Mouse (Mus musculus) thymus, postnatal 25 days (tissue): ENCODE measurements around the gene Rad54l2.

Experiments used
- DNase-seq: peaks from one replicate; pipeline ENCODE4 v3.0.0; 2022

The Rad54l2 gene

DNA sequence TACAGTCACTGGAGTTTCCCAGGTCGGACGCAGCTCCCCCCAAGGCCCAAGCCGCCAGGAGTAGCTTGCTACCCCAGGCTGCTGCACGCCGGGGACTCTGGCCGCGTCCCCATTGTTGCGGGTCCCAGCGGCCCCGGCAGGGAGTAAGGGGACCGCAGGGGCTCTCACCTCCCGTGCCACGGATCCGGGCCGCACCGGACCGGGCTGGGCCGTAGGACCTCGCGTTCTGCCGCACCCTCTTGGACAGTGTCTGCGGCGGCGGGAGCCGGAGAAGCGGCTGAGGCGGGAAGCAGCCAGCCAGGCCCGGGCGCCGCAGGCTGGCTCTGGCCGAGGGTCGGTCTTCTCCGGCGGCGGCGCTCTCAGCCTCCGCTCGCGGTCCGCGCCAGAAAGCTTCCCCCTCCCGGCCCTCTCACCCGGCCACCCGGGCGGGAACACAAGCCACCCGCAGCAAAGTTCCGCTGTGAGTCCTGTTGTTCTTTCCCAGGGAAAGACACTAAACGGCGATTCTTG lies at the start of gene Rad54l2:
Rad54l2 (minus strand) TSS at position 383 of the 510 bp plus-strand sequence.
- peak; percentile 86 for DNase-seq

DNA sequence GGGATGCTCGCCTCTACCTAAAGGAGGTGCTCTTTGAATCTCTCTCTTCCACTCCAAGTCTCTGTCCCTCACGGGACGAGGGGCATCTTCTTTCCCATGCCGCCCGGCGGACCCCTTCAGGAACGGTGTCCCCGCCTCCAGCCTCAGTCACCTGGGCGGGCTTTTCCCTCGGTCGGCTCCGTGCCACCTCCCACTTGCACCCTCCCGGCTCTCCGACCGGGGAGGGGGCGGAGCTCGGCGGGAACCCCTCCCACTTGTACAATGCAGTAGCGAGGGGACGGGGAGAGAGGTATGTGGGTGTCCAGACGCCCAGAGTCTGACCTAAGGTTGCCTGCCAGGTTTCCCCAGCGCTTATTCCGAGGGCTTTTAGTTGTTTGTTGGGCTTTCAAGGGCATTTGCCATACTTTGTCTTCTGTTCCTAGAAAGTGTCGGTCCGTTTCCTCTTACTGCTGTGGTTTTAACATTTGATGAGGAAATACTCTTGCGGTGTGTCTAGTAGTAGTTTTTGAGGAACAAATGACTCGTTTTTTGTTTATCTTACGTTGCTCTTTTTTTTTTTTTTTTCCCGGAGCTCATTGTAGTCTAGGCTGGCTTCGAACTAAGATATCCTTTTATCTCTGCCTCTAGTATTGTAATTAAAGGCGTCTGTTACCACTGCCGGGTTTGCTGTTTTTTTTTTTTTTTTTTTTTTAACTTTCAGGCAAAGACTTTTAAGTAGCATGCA lies 33.5 kb upstream of the Rad54l2 start:
- DNase-seq = peak; percentile 89

DNA sequence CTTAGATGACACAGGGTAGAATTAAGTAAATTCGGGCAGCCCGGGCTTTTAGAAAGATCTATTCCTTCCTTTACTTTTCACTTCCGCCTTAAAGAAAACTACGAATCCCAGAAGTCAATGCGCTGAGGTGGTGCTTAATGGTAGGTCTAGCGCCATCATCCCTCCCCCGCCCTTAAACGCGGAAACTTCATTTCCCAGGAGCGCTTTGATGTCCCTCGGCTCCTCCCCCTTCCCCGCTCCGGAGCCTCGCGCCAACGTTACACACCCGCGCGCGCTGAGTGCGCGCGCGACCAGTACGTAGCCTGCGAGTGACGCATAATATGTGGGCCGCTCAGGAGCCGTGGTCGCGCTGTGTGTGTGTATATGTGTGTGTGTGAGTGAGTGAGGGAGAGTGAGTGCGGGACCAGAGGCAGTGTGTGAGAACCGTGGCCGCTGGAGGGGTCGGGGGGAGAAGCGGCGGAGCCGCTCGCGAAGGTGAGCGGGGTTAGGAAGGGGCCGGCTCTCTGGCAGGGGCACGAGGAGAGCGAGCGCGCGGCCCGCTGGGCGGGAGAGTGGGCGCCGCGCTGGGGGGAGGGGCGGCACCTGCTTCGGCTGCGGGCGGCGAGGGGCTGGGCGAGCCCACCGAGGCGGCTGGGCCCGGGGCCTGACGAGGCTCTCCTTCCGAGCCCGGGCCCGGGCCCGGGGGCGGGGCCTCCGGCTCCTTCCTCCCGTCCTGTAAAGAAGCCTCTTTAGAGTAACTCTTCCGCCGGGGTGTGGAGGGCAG lies 32.8 kb upstream of the Rad54l2 start, which contains the start of gene Dcaf1:
Dcaf1 (plus strand) TSS at position 257 of the 763 bp plus-strand sequence.
- DNase-seq = peak; percentile 95

DNA sequence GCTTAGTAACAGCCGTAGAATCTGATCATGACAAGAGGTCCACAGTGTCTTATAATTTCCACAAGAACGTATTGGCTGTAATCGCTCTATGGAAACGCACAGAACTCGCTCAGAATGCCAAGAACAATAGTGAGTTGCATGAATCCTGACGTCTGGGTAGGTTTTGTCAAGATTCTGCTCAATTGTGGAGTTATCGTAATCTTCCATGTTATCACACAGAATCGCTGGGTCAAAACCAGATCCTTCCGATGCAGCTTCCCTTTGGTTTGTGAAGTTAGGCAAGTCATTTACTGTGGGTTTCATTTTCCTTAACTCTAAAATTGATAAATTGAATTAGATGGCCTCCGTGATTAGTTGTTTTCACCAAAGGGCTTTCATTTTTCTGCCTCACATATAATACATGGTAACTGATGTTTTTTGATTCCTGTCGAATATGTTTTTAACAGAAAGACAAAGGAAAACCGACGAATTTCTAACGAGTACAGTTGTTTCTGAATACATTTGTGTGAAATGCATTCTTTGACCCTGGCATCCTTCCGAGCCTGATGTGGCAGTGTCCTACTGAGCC lies 32.1 kb upstream of the Rad54l2 start:
- peak; percentile 14 for DNase-seq

DNA sequence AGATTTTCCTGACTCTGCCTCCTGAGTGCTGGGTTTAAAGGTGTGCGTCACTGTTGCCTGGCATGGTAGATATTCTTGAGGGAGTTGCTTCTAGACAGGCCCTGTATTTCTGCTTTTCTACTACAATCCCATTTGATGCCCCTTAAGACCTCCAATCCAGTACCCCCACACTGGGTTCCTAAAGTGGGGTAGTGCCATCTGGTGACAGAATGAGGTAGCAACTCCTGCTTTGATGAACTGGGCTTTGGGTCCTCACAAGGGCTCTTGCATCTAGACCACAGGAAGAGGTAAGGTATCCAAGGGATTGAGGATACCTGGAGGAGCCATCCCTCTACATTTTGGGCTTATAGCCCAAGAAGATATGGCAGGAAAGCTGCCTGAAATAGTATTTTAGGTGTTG lies 30.2 kb upstream of the Rad54l2 start:
- DNase-seq = peak; percentile 53

DNA sequence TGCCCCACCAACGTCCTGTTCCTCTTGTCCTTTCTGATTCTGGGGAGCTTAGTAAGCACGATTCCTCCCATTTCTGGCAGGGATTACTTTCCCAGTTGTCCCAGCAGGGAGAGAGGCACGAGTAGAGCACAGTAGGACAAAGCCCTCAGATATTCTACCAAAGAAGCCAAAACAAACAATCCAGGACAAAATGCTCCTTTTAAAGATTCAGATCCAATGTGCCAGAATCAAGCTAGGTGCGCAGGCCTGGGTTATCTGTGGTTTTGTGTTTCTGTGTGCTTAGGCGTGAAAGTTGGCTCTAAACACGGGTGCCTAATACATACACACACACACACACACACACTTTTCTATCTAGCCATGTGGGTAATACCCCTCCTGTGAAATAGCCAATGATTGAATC lies 29.2 kb upstream of the Rad54l2 start:
- DNase-seq = no peak

DNA sequence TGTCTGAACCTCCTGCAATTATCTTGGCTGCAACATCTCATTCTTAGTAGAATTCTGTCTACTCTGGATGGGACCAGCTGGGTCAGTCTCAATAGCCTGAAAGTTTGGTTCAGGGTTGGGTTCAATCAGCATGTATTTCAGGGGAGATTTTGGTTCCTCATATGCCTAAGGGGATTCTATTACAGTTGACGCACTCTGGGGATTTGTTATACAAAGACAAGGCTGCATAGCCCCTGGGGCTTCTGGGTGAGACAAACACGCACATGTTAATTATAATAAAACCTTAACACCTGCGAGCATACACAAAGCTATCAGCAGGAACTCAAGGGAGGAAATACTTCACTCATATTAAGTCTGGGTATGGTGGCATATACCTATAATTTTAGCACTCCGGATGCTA lies 17.5 kb upstream of the Rad54l2 start:
- no peak for DNase-seq

DNA sequence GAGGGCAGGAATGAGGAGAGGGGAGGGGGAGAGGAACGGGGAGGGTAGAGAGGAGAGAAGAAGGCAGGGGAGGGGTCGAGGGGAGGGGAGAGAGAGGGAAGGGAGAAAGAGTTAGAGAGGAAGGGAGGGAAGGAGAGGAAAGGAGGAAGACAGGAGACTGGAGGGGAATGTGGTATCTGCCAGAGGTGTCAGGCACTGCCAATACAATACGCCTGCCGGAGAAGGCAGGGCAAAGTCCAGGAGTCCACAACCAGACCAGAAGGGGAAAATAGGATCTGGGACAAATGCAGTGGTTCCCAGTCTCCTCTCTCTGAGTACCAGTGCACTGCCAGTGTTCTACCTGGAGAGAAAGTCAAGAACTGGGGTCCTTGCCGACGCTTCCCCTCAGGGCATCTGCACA lies 1.8 kb upstream of the Rad54l2 start:
- no peak for DNase-seq

DNA sequence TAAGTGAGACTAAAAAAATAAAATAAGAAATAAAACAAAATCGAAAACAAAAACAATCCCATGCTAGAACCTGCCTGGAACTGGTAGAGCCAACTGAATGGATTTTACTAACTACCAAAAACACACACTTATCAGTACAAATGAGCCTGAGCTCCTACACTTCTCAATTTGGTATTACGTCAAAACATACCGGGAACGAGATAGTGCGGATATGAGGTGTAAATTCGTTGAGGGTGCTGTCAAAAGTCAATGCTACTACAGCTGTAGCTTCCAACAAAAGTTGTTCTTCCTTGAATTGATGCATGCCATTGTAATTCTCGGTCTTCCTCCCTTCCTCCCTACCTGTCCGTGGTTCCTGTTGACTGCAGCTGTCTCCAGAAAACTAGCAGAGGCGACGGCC lies 369 bp upstream of the Rad54l2 start:
- no peak for DNase-seq

DNA sequence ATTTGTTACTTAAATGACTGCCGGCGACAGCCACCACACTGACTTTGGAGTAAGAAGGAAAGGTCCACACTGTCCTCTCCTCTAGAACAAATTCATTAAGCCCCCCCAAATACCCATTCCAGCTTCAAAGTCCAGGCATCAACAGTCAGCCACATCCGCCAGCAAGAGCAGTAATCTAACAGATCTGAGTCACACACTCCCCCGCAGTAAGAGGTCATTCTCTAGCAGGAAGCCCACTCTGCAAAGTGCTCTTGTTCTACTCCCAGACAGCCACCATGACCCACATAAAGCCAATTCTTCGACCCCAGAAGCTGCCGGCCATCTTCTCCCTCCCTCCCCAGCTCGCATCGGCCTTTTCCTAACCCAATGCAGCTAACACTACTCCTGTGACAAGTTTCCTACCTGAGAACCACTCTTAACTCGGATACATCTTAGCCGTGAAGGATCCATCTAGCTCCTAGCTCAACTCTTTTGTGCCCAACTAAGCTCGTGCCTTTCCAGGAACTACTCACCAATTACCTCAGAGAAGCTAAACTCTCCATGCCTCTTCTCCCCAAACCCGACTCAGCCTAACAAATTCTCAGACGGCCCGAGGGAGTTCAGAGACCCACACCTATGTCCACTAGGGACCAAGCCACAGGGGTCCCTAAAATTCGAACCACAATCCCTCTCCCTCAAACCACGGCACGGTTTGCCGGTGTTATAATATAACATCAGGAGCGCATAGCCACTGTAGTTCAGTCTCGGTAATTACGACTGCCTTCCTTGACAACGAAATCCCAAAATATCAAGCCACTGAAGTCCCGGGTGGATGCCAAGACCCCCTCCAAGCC lies 799 bp downstream of the Rad54l2 start:
- peak; percentile 4 for DNase-seq

DNA sequence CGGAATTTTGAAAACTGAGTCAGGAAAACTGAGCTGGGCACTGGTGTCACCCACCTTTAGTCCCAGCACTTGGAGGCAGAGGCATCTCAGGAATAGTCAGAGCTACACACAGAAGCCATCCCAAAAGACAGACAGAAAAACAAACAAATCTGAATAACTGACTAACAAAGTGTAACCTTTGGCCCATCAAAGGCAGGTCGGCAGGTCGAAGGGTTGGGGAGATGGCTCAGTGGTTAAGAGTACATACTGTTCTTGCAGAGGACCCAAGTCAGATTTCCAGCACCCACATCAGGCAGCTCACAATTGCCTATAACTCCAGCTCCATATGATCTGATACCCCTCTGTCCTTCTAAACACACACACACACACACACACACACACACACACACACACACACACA lies 3.8 kb downstream of the Rad54l2 start:
- DNase-seq = no peak

DNA sequence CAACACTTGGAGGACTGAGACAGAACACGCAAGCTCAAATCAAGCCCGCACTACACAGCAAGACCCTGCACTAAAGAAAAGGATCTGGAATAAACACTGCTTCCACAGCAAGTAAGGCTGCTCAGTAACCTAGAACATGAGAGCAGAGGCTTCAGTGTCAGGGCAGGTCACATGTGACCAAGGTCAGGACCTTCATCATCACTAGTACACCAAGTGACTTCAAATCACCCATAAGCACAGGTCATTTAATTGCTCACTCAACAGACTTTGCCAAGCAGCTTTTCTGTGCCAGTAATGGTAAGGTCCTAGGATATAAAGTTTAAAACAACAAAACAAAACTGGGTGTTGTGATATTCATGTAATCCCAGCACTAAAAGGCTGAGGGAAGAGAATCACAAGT lies 5.4 kb downstream of the Rad54l2 start:
- DNase-seq = no peak

DNA sequence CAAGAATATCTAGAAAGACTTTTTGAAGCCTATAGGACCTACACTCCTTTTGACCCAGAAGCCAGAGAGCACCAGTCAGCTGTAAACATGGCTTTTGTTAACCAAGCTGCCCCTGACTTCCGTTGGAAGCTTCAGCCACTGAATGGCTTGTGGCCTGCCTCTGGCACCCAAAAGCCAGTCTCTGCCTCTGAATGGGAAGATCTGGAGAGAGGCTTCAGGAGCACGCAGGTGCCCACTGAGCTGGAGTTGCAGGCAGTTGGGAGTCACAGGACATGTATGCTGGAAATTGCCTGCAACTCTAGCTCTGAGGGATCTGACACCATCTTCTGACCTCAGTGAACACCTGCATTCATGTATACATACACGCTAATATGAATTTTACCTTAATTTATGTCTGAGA lies 8.9 kb downstream of the Rad54l2 start:
- DNase-seq = no peak

DNA sequence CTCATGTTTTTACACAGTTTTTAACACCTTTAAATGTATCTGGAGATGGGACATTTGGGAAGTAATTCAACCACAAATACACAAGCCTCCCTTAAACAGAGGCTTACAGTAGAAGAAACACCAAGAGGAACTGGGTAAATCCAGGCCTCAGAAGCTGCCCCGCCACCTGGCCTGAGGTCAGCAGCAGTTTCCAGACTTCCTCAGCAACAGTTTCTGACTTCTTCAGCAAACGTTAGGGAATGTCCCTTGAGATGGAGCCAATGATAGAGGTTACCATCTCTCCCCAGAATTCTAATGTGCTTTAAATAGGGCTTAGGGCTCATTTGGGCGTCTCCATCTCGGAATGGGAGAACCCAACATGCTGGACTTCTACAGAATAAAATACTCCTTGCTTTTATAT lies 10.7 kb downstream of the Rad54l2 start:
- DNase-seq = no peak

DNA sequence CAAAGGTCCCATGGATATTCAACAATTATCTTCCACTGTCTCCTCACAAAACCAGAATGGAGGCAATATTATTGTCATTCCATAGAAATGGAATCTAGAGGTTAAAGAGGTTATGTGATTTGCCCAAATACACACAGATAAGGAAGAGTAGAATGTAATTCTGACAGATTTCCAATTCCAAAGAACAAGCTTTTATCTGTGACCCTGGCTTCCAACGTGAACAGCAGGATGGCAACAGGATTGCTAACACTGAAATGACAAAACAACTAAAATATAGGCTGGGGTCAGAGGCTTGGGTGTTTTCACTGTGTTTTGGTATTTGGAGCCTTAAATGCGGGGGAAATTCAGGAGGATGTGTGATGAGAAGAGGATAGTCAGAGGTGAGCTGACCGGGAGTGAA lies 11.6 kb downstream of the Rad54l2 start:
- no peak for DNase-seq

DNA sequence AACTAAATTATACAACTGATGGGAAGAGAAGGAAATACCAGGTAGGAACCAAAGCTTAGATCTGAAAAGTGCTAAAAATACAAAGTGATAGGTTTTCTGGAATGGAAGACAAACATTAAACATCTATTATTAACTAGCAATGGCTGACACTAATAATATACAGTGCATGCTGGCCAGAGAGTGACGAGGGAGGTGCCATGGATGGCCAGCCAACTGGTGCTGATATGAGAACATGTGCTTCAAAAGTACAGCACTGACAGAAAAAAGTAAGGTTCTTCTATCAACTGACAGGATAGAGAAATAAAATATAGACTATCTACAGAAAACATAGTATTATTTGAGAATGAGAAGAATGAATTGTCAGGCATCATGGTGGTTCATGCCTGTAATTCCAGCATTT lies 12.9 kb downstream of the Rad54l2 start:
- DNase-seq = no peak

DNA sequence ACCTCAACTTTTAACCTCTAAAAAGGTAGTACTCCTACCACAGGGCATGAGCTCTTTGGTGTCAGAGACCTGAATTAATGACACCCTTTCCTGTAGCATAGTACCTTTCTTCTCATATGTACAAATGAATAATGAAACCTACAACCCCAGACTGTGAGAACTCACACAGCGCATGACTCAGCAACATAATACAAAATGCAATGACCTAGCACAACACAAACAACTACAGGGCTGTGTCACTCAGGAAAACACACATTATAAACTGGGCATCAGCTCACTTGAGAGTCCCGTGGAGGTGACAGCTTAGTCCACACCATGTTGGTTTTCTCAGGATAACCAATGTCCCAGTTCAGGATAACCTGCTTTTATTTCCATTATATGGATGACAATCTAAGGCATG lies 17.2 kb downstream of the Rad54l2 start:
- no peak for DNase-seq

DNA sequence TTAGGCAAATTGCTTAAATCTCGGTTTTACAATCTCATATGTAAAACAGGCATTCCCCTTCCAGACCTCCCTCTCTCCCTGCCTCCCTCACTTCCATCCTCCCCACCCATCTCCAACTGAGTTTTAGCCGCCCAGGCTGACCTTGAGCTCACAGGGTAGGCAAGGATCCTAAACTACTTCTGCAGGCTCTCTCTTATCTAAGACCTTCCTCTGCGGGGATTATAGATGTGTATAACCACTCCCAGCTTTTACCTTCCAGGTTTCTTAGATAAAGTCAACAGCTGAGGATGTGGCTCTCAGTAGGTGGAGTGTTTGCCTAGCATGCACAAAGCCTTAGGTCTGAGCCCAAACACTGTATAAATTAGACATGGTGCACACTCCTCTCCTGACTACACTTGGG lies 18.8 kb downstream of the Rad54l2 start:
- no peak for DNase-seq

DNA sequence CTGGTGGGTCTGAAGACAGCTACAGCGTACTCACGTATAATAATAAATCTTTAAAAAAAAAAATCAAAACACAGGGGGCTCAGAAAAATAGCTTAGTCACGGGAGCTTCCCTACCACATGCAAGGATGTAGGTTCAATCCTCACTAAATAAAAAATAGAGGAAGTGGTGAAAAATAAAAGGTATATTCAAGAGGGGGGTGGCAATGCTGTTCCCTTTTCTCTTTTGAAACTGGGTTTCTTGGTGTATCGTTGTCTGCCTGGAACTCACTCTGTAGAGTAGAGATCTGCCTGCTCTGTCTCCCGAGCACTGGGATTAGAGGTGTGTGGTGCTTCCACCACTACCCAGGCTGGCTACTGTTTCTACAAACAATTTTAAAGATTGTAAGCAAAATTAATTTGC lies 19.2 kb downstream of the Rad54l2 start:
- no peak for DNase-seq

DNA sequence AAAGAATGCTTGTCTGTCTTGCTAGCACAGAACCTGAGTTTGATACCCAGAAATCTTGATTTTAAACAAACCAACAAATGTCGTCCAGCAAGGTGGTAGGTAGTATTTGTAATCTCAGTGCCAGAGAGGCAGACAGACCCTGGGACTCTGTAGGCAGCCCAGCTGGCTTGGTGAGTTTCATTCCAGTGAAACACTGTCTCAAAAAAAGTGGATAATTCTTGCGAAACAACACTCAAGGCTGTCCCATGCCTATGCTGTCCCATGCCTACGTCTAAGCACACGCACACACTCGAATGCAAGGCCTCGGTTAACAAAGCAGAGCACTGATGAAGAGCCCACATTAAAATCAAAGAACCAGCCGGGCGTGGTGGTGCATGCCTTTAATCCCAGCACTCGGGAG lies 32.6 kb downstream of the Rad54l2 start:
- no peak for DNase-seq

DNA sequence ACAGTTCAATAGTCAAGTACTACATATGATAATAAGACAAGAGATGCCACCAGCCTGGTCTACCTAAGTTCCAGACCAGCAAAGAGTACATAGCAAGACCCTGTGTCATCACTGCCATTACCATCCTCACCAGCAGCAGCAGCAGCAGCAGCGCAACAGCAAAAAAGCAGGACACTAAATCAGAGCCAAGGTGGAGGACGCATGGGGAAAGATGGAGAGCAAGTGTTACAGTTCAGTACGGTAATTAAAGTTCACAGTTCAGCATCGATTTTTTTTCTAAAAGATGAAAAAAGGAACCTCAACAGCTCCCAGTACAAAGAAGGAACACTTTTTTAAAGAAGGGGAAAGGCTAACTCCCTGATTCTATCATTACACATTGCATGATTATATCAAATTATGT lies 33.2 kb downstream of the Rad54l2 start:
- no peak for DNase-seq

DNA sequence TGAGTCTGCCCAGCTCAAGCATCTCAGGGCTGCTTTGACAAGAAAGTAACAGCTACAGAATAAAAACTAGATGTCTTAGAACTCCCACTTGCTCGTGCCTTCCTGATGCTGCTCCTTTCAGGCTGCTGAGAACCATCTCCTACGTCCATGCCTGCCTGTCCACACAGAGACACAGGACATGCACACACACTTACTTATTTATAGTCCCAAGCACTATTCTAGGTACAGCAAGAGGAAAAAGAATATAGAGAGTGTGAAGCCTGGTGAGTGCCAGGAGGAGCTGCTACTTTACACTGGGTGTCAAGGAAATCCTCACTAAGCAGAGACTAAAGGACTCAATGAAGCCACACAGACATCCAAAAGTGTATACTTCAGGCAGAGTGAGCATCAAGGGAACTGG lies 34.7 kb downstream of the Rad54l2 start:
- DNase-seq = no peak

DNA sequence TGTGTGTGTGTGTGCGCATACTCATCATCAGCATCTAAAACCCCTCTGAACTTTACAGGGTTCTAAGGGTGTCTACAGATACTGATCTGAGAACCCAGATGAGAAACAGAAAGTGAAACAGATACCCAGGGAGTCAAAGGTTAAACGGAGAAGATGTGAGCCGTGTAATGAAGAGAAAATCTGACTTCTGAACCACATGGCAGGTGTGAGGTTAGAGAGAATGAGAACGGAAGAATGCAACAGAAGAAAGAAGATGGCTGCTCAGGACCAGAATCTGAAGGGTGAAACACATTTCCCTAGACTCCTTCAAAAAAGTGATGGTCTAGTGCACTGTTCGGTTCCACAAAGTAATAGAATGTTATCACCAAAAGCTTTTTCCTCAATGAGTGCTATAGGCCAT lies 36.9 kb downstream of the Rad54l2 start:
- no peak for DNase-seq
